Mouse (Mus musculus) kidney, embryonic 16.5 days (tissue): ENCODE data around the gene Hoxc5. TPM values are rescaled to one million over a fixed set of nuclear protein-coding genes. Genes with fewer than 3 reads are reported as not detected.

Experiments used
- ATAC-seq: fragments of 200-750 bp; cut with Nextera tagmentation; 2 replicates; pipeline ENCODE4 v1.8.0; 2017; ENCODE audit warnings: moderate TSS enrichment; ENCODE audit not compliant: low FRiP score, low TSS enrichment
- H3K27ac ChIP-seq: fragments of 300-500 bp; sonication (generic); 2 replicates; pipeline ENCODE4 v1.5.1; 2014; ENCODE audit warnings: low read length
- H3K27me3 ChIP-seq: fragments of 300-500 bp; sonication (generic); 2 replicates; pipeline ENCODE4 v1.6.1; 2014; ENCODE audit warnings: low read length, control low read depth, mixed read lengths; ENCODE audit not compliant: insufficient read depth
- H3K36me3 ChIP-seq: fragments of 300-500 bp; sonication (generic); 2 replicates; pipeline ENCODE4 v1.6.1; 2014; ENCODE audit warnings: low read length, control low read depth, mixed read lengths; ENCODE audit not compliant: insufficient read depth
- H3K4me1 ChIP-seq: fragments of 300-500 bp; sonication (generic); 2 replicates; pipeline ENCODE4 v1.6.1; 2014; ENCODE audit warnings: low read length, control low read depth, mixed read lengths; ENCODE audit not compliant: insufficient read depth
- H3K4me2 ChIP-seq: fragments of 300-500 bp; sonication (generic); replicated peaks from 2 replicates; pipeline ENCODE4 v1.6.1; 2014; ENCODE audit warnings: low read depth, low read length
- H3K4me3 ChIP-seq: fragments of 300-500 bp; sonication (generic); 2 replicates; pipeline ENCODE4 v1.5.1; 2014; ENCODE audit warnings: mild to moderate bottlenecking, low read length
- H3K9ac ChIP-seq: fragments of 300-500 bp; sonication (generic); replicated peaks from 2 replicates; pipeline ENCODE4 v1.6.1; 2014; ENCODE audit warnings: low read length
- H3K9me3 ChIP-seq: fragments of 300-500 bp; sonication (generic); 2 replicates; pipeline ENCODE4 v1.6.1; 2016; ENCODE audit warnings: low read length, control low read depth
- WGBS: fragments of 180-500 bp; shearing (Covaris S2); extraction: QIAGEN DNeasy Blood & Tissue Kit; methylation state at CpG from one replicate; pipeline ENCODE4 v1.1.7; 2014; 5-methylcytosine and 5-hydroxymethylcytosine counted together
- microRNA counts: library from miRNA; unstranded; fragments of <30 nt; microRNA quantifications from one replicate; lab custom pipeline; 2016
- microRNA-seq: library from miRNA; unstranded; fragments of <30 nt; microRNA quantifications from one replicate; pipeline ENCODE4, GENCODE M21; 2016
- polyA plus RNA-seq: library from polyadenylated mRNA; unstranded; fragments of >200 nt; fragmentation: Nextera tagmentation; extraction: Ambion mirVana; gene quantifications from 2 replicates; pipeline ENCODE4 v1.2.1, GENCODE M21; 2015

Hoxc5 gene
- polyA plus RNA-seq, 1 experiment from 2014 or later, result 4.3 TPM

GRCm38 (mm10) chr15:103059393-103059992 is 92.2 kb downstream of the Hoxc5 start:
- peaks cover 74% of the 10 kb centered on the region for H3K4me1 ChIP-seq
- H3K4me3 ChIP-seq, result peak overlapping the region; percentile 45
- H3K36me3 ChIP-seq, result no peaks in the 10 kb centered on the region
- no peaks in the 10 kb centered on the region for H3K9me3 ChIP-seq
- peak overlapping the region; percentile 99 for H3K27ac ChIP-seq
- peak overlapping the region; percentile 71 for H3K4me2 ChIP-seq
- WGBS, result 3% methylated on average over 21 of the region's 21 CpGs
- H3K27me3 ChIP-seq, result no peaks in the 10 kb centered on the region
- no peak for ATAC-seq
- H3K9ac ChIP-seq, result peak overlapping the region; percentile 76

GRCm38 (mm10) chr15:103060021-103060340 is 92.7 kb downstream of the Hoxc5 start:
- Histone ChIP-seq H3K27ac (peak overlapping the region; percentile 99), H3K36me3 (no peaks in the 10 kb centered on the region), H3K4me3 (peak overlapping the region; percentile 45), H3K27me3 (no peaks in the 10 kb centered on the region), H3K9ac (peak overlapping the region; percentile 76), H3K9me3 (no peaks in the 10 kb centered on the region), H3K4me1 (peaks cover 76% of the 10 kb centered on the region), H3K4me2 (peak overlapping the region; percentile 71)
- peak; percentile 6; the same call in 1 of the 2 replicates for ATAC-seq
- 7% methylated on average over 11 of the region's 11 CpGs for WGBS

- Histone ChIP-seq H3K4me1 (peaks cover 82% of the 10 kb centered on the region), H3K36me3 (no peaks in the 10 kb centered on the region), H3K9ac (peak overlapping the region; percentile 76), H3K4me3 (peak overlapping the region; percentile 45), H3K27me3 (no peaks in the 10 kb centered on the region), H3K4me2 (peak overlapping the region; percentile 71), H3K9me3 (no peaks in the 10 kb centered on the region), H3K27ac (peak overlapping the region; percentile 99)
- ATAC-seq, result peak; percentile 95
- 4% methylated on average over 36 of the region's 36 CpGs for WGBS
These were observed 93.3 kb downstream of the Hoxc5 start for GRCm38 (mm10) chr15:103060341-103061130.

- H3K9me3 ChIP-seq, result no peaks in the 10 kb centered on the region
- no peaks in the 10 kb centered on the region for H3K36me3 ChIP-seq
- WGBS, result 2% methylated on average over 30 of the region's 30 CpGs
- H3K27ac ChIP-seq, result peak overlapping the region; percentile 99
- H3K27me3 ChIP-seq, result no peaks in the 10 kb centered on the region
- peak overlapping the region; percentile 50 for H3K9ac ChIP-seq
- peaks cover 85% of the 10 kb centered on the region for H3K4me1 ChIP-seq
- peak; percentile 57 for ATAC-seq
- H3K4me2 ChIP-seq, result peak overlapping the region; percentile 71
- H3K4me3 ChIP-seq, result peak overlapping the region; percentile 45
These were observed 94.0 kb downstream of the Hoxc5 start for GRCm38 (mm10) chr15:103061131-103061825.

GRCm38 (mm10) chr15:103061988-103062387 is 94.7 kb downstream of the Hoxc5 start:
- H3K4me2 ChIP-seq, result peak overlapping the region; percentile 71
- peak overlapping the region; percentile 99 for H3K27ac ChIP-seq
- H3K4me3 ChIP-seq, result no peak overlapping the region; the same call in 1 of the 2 replicates
- H3K9ac ChIP-seq, result no peak overlapping the region
- H3K27me3 ChIP-seq, result no peaks in the 10 kb centered on the region
- no peaks in the 10 kb centered on the region for H3K9me3 ChIP-seq
- WGBS, result 7% methylated on average over 2 of the region's 2 CpGs
- no peak for ATAC-seq
- no peaks in the 10 kb centered on the region for H3K36me3 ChIP-seq
- peaks cover 78% of the 10 kb centered on the region for H3K4me1 ChIP-seq

GRCm38 (mm10) chr15:103065642-103066041 is 98.4 kb downstream of the Hoxc5 start:
- ATAC-seq, result peak; percentile 19; the same call in 1 of the 2 replicates
- Histone ChIP-seq H3K9ac (no peak overlapping the region), H3K4me3 (no peak overlapping the region), H3K4me2 (no peak overlapping the region), H3K36me3 (no peaks in the 10 kb centered on the region), H3K9me3 (no peaks in the 10 kb centered on the region), H3K27ac (peak overlapping the region; percentile 45; the same call in 1 of the 2 replicates), H3K27me3 (no peaks in the 10 kb centered on the region), H3K4me1 (peaks cover 79% of the 10 kb centered on the region)
- 5% methylated on average over 7 of the region's 7 CpGs for WGBS

MicroRNAs within 50 kb of the gene (microRNA counts, 519-probe panel; counts per million panel counts)
- microRNA mmu-miR-615-3p (lab: Ali Mortazavi, UCI) (2,988 counts per million, percentile 70 among the panel's probes with 10 or more counts), microRNA mmu-miR-615-5p (lab: Ali Mortazavi, UCI) (104 counts per million, percentile 35 among the panel's probes with 10 or more counts)

Small RNA genes within 50 kb of the gene (microRNA-seq; reads per million reads assigned to microRNA genes)
- gene Mir196a-2 (2,712 reads per million, percentile 87 among the genes with 10 or more reads in this experiment), gene Mir615 (3,657 reads per million, percentile 89 among the genes with 10 or more reads in this experiment)

Other genes with a start within 250 kb of the Hoxc5 start
- gene Calcoco1, start 245.3 kb upstream of the Hoxc5 start, polyA plus RNA-seq, result 60.4 and 63.2 TPM in 2 replicates
- not detected in 2 replicates for gene Hoxc13, start 46.3 kb upstream of the Hoxc5 start, polyA plus RNA-seq
- gene Hoxc12, start 30.7 kb upstream of the Hoxc5 start, polyA plus RNA-seq, result not detected in 2 replicates
- gene Hoxc11, start 13.0 kb upstream of the Hoxc5 start, polyA plus RNA-seq, result 1.2 and 1.6 TPM in 2 replicates
- gene Hoxc10, start 647 bp upstream of the Hoxc5 start, polyA plus RNA-seq, result 49.0 and 54.0 TPM in 2 replicates
- gene Hoxc9, start 9.0 kb downstream of the Hoxc5 start, polyA plus RNA-seq, result 7.4 and 9.2 TPM in 2 replicates
- gene Hoxc8, start 23.2 kb downstream of the Hoxc5 start, polyA plus RNA-seq, result 6.6 and 9.2 TPM in 2 replicates
- 7.6 and 11.0 TPM in 2 replicates for gene Hoxc6, start 30.8 kb downstream of the Hoxc5 start, polyA plus RNA-seq
- gene Hoxc4, start 51.5 kb downstream of the Hoxc5 start, polyA plus RNA-seq, result 6.9 and 8.6 TPM in 2 replicates
- 19.8 and 20.5 TPM in 2 replicates for gene Smug1, start 199.6 kb downstream of the Hoxc5 start, polyA plus RNA-seq